Mouse (Mus musculus) myocyte (in vitro differentiated cells): ENCODE measurements around the gene Axin2.

Experiments used
- CEBPB ChIP-seq: IDR thresholded peaks from 2 replicates; pipeline ENCODE4 v1.6.1; 2011; ENCODE audit warnings: mild to moderate bottlenecking, moderate library complexity; ENCODE audit not compliant: poor library complexity, insufficient read depth, severe bottlenecking
- E2F4 ChIP-seq: IDR thresholded peaks from one replicate; pipeline ENCODE4 v1.6.1; 2011; ENCODE audit warnings: mild to moderate bottlenecking, control low read depth, moderate library complexity; ENCODE audit not compliant: insufficient read depth
- MAX ChIP-seq: IDR thresholded peaks from one replicate; pipeline ENCODE4 v1.6.1; 2011; ENCODE audit warnings: low read depth, mild to moderate bottlenecking, control low read depth
- MYOD1 ChIP-seq, 3 experiments: IDR thresholded peaks; one replicate each; pipeline ENCODE4 v1.6.1; 2011; ENCODE audit warnings: control low read depth in 2 of 3, low read depth in 2 of 3, mild to moderate bottlenecking in 2 of 3, moderate library complexity in 1 of 3; ENCODE audit not compliant: insufficient read length in 2 of 3, control insufficient read depth in 1 of 3
- MYOG ChIP-seq, 3 experiments: IDR thresholded peaks; one replicate each; pipeline ENCODE4 v1.6.1; 2011; ENCODE audit warnings: control low read depth in 2 of 3, low read depth in 2 of 3, mild to moderate bottlenecking in 2 of 3; ENCODE audit not compliant: insufficient read length in 2 of 3, control insufficient read depth in 1 of 3, insufficient read depth in 1 of 3
- POLR2A ChIP-seq: IDR thresholded peaks from one replicate; pipeline ENCODE4 v1.6.1; 2011; ENCODE audit warnings: low read depth, mild to moderate bottlenecking, control low read depth, moderate library complexity; ENCODE audit not compliant: insufficient read length
- POLR2AphosphoS2 ChIP-seq: IDR thresholded peaks from one replicate; pipeline ENCODE4 v1.6.1; 2011; ENCODE audit warnings: low read depth, control low read depth; ENCODE audit not compliant: insufficient read length
- REST ChIP-seq: IDR thresholded peaks from one replicate; pipeline ENCODE4 v1.6.1; 2011; ENCODE audit warnings: mild to moderate bottlenecking, control low read depth, moderate library complexity; ENCODE audit not compliant: insufficient read depth, insufficient read length
- SRF ChIP-seq: IDR thresholded peaks from one replicate; pipeline ENCODE4 v1.6.1; 2011; ENCODE audit warnings: low read depth; ENCODE audit not compliant: control insufficient read depth, insufficient read length
- TCF12 ChIP-seq: IDR thresholded peaks from one replicate; pipeline ENCODE4 v1.6.1; 2011; ENCODE audit warnings: mild to moderate bottlenecking, control low read depth; ENCODE audit not compliant: poor library complexity, insufficient read depth, severe bottlenecking
- USF1 ChIP-seq: IDR thresholded peaks from one replicate; pipeline ENCODE4 v1.6.1; 2011; ENCODE audit warnings: low read depth, mild to moderate bottlenecking, control low read depth, moderate library complexity

- TF ChIP-seq E2F4 (no peak), POLR2A (no peak), TCF12 (no peak), USF1 (no peak), MAX (no peak), REST (no peak), MYOD1 (IDR thresholded peaks at IDR 0.05; ENCODE audit: control insufficient read depth in 1 of 3, insufficient read length in 2 of 3, low read depth in 2 of 3) (no peak), SRF (no peak), MYOG (IDR thresholded peaks at IDR 0.05; ENCODE audit: control insufficient read depth in 1 of 3, insufficient read depth in 1 of 3, insufficient read length in 2 of 3, low read depth in 2 of 3) (no peak), POLR2AphosphoS2 (no peak), CEBPB (no peak)
These were observed 13.4 kb upstream of the Axin2 start for GRCm38 (mm10) chr11:108906590-108907254.
